Mouse (Mus musculus) adrenal gland, adult 2 months (tissue): ENCODE data around the gene Olfr223. TPM values are rescaled to one million over a fixed set of nuclear protein-coding genes. Genes with fewer than 3 reads are reported as not detected.
"Not testable (repeated sequence)": the region's sequence is repeated elsewhere in the genome, so short reads cannot be mapped to it uniquely, and the experiment has no call there.

Source experiments
- DNase-seq: peaks from one replicate; pipeline ENCODE4 v3.0.0; 2021
- polyA plus RNA-seq: library from polyadenylated mRNA; depleted of rRNA; stranded (reverse); fragments of >200 nt; gene quantifications from 2 replicates; pipeline ENCODE4 v1.2.3, GENCODE M21; 2012; rRNA removed
- total RNA-seq, 2 experiments: library from RNA; stranded (reverse); gene quantifications; 2 replicates each; pipeline ENCODE4 v1.2.3; 2021

The Olfr223 gene
- total and polyA plus RNA-seq, 3 experiments, result not detected

- no peak for DNase-seq
Measured at GRCm38 (mm10) chr11:59596950-59597349, 3.9 kb upstream of the Olfr223 start.

GRCm38 (mm10) chr11:59596091-59596490, 3.0 kb upstream of the Olfr223 start:
- no peak for DNase-seq

GRCm38 (mm10) chr11:59589496-59589895, 3.6 kb downstream of the Olfr223 start:
- DNase-seq, result no peak

GRCm38 (mm10) chr11:59584539-59584938, 8.6 kb downstream of the Olfr223 start:
- peak; percentile 14 for DNase-seq

GRCm38 (mm10) chr11:59576135-59576534, 17.0 kb downstream of the Olfr223 start, which contains the start of gene Olfr222:
TSS of gene Olfr222 (minus strand) at chr11:59576235.
- DNase-seq, result not testable (repeated sequence)

GRCm38 (mm10) chr11:59575726-59576125, 17.4 kb downstream of the Olfr223 start:
- peak; percentile 10 for DNase-seq

GRCm38 (mm10) chr11:59569306-59569705, 23.8 kb downstream of the Olfr223 start:
- DNase-seq, result no peak

- no peak for DNase-seq
Measured at GRCm38 (mm10) chr11:59562837-59563236, 30.3 kb downstream of the Olfr223 start.

GRCm38 (mm10) chr11:59562336-59562735, 30.8 kb downstream of the Olfr223 start:
- DNase-seq, result no peak

GRCm38 (mm10) chr11:59560906-59561305, 32.2 kb downstream of the Olfr223 start:
- DNase-seq, result no peak

GRCm38 (mm10) chr11:59554535-59554934, 38.6 kb downstream of the Olfr223 start:
- no peak for DNase-seq

GRCm38 (mm10) chr11:59554127-59554526, 39.0 kb downstream of the Olfr223 start:
- DNase-seq, result no peak

- no peak for DNase-seq
Measured at GRCm38 (mm10) chr11:59544005-59544404, 49.1 kb downstream of the Olfr223 start.

- DNase-seq, result no peak
Measured at GRCm38 (mm10) chr11:59543376-59543775, 49.7 kb downstream of the Olfr223 start.

GRCm38 (mm10) chr11:59542442-59542841, 50.6 kb downstream of the Olfr223 start:
- DNase-seq, result no peak

GRCm38 (mm10) chr11:59541324-59541723, 51.8 kb downstream of the Olfr223 start, which contains the start of gene Nlrp3:
TSS of gene Nlrp3 (plus strand) at chr11:59541568.
- no peak for DNase-seq

- DNase-seq, result no peak
Measured at GRCm38 (mm10) chr11:59540123-59540522, 53.0 kb downstream of the Olfr223 start.

Other genes with a start within 250 kb of the Olfr223 start
- gene Prss38, start 217.6 kb downstream of the Olfr223 start, total RNA-seq, result not detected
- not detected in 2 replicates for gene Prss38, start 217.6 kb downstream of the Olfr223 start, polyA plus RNA-seq
- gene Jmjd4, start 143.2 kb downstream of the Olfr223 start, total RNA-seq, result 1 to 10 TPM; 8.4 to 9.4 TPM
- gene Jmjd4, start 143.2 kb downstream of the Olfr223 start, polyA plus RNA-seq, result 4.9 and 6.2 TPM in 2 replicates
- gene Snap47, start 142.1 kb downstream of the Olfr223 start, total RNA-seq, result 100 to 1,000 TPM in 1 of 2 experiments, 10 to 100 TPM in 1; 92.1 to 102 TPM
- gene Snap47, start 142.1 kb downstream of the Olfr223 start, polyA plus RNA-seq, result 59.5 and 67.0 TPM in 2 replicates
- 1 to 10 TPM; 2.7 to 5.5 TPM for gene Zfp867, start 120.8 kb downstream of the Olfr223 start, total RNA-seq
- gene Zfp867, start 120.8 kb downstream of the Olfr223 start, polyA plus RNA-seq, result 0.12 and 0.13 TPM in 2 replicates
- 10 to 100 TPM; 16.7 to 17.9 TPM for gene Zkscan17, start 66.5 kb downstream of the Olfr223 start, total RNA-seq
- gene Zkscan17, start 66.5 kb downstream of the Olfr223 start, polyA plus RNA-seq, result 11.0 and 14.9 TPM in 2 replicates
- 1 to 10 TPM; 1.3 to 1.8 TPM for gene Nlrp3, start 51.7 kb downstream of the Olfr223 start, total RNA-seq
- 0.26 and 0.29 TPM in 2 replicates for gene Nlrp3, start 51.7 kb downstream of the Olfr223 start, polyA plus RNA-seq
- gene Olfr222, start 17.1 kb downstream of the Olfr223 start, total RNA-seq, result not detected
- not detected in 2 replicates for gene Olfr222, start 17.1 kb downstream of the Olfr223 start, polyA plus RNA-seq
- 100 to 1,000 TPM; 190 to 233 TPM for gene Mprip, start 68.0 kb upstream of the Olfr223 start, total RNA-seq
- 48.0 and 79.6 TPM in 2 replicates for gene Mprip, start 68.0 kb upstream of the Olfr223 start, polyA plus RNA-seq
- gene Pld6, start 194.4 kb upstream of the Olfr223 start, total RNA-seq, result 1 to 10 TPM; 1.7 to 2.6 TPM
- gene Pld6, start 194.4 kb upstream of the Olfr223 start, polyA plus RNA-seq, result 10.6 and 12.5 TPM in 2 replicates
- gene Flcn, start 216.7 kb upstream of the Olfr223 start, total RNA-seq, result 10 to 100 TPM; 45.1 to 88.0 TPM
- gene Flcn, start 216.7 kb upstream of the Olfr223 start, polyA plus RNA-seq, result 71.5 and 72.1 TPM in 2 replicates
- gene Nt5m, start 246.2 kb upstream of the Olfr223 start, total RNA-seq, result 10 to 100 TPM; 27.2 to 33.0 TPM
- 48.2 and 51.1 TPM in 2 replicates for gene Nt5m, start 246.2 kb upstream of the Olfr223 start, polyA plus RNA-seq
- 100 to 1,000 TPM in 1 of 2 experiments, 10 to 100 TPM in 1; 91.3 to 109 TPM for gene Cops3, start 246.5 kb upstream of the Olfr223 start, total RNA-seq
- gene Cops3, start 246.5 kb upstream of the Olfr223 start, polyA plus RNA-seq, result 16.7 and 18.2 TPM in 2 replicates